Mouse (Mus musculus): ENCODE data around the gene Erbb3.

- peak; percentile 81 for TF ChIP-seq MAX (IDR thresholded peaks at IDR 0.05; ENCODE audit: low read length)
- no peak for TF ChIP-seq CHD2 (IDR thresholded peaks at IDR 0.05; ENCODE audit: low read length)
- peak; percentile 82 to 89 for TF ChIP-seq POLR2A (IDR thresholded peaks at IDR 0.05; ENCODE audit: control insufficient read depth in 1 of 2, insufficient read depth in 1 of 2, low read depth in 1 of 2, low read length in 2 of 2, poor library complexity in 1 of 2)
- peak in 2 of 3 experiments; percentile 41 to 48; a peak in 5 of 6 replicates for TF ChIP-seq CTCF (IDR thresholded peaks at IDR 0.05 in 2 of 3, conservative IDR thresholded peaks at IDR 0.05 in 1 of 3; ENCODE audit: control insufficient read depth in 1 of 3, insufficient read depth in 1 of 3, low read depth in 2 of 3, low read length in 3 of 3, poor library complexity in 1 of 3, severe bottlenecking in 1 of 3)
- TF ChIP-seq CHD1 (IDR thresholded peaks at IDR 0.05; ENCODE audit: low read depth, low read length), result 0 out of 2 replicates have a peak, but pooled peaks have one; percentile 62
- TF ChIP-seq TCF12 (IDR thresholded peaks at IDR 0.05; ENCODE audit: low read depth, low read length), result peak; percentile 4; the same call in 1 of the 2 replicates
- TF ChIP-seq KAT2A (conservative IDR thresholded peaks at IDR 0.05; ENCODE audit: low read depth, low read length), result no peak
These were observed 63.7 kb downstream of the Erbb3 start, which contains the start of gene Esyt1 for GRCm38 (mm10) chr10:128525671-128526308.

All from MEL (cell line).